Mouse (Mus musculus) CH12.LX (cell line): Measurements from ENCODE around the gene Katnbl1. TPM values are rescaled to one million over a fixed set of nuclear protein-coding genes. Genes with fewer than 3 reads are reported as not detected.
A peak's percentile ranks its signal among the peaks of the same experiment; 100 is the strongest.

Source experiments
- DNase-seq: peaks from one replicate; pipeline ENCODE4 v3.0.0-alpha.2; 2013; ENCODE audit errors: extremely low read depth
- H3K27ac ChIP-seq: 2 replicates; pipeline ENCODE4 v1.5.1; 2012; ENCODE audit warnings: low read depth, mild to moderate bottlenecking, control low read depth, moderate library complexity; ENCODE audit not compliant: insufficient read depth
- H3K27me3 ChIP-seq: replicated peaks from 2 replicates; pipeline ENCODE3; 2012; ENCODE audit warnings: inconsistent platforms
- H3K36me3 ChIP-seq, 2 experiments: replicated peaks in 1 of 2; 2 replicates each; pipeline versions ENCODE3 to v1.6.1; 2012; ENCODE audit warnings: inconsistent platforms in 1 of 2, low read length in 1 of 2, mild to moderate bottlenecking in 1 of 2, mixed read lengths in 1 of 2, moderate library complexity in 1 of 2; ENCODE audit not compliant: control insufficient read depth in 1 of 2, insufficient read depth in 1 of 2
- H3K4me1 ChIP-seq, 2 experiments: 2 replicates each; pipeline ENCODE4 v1.6.1; 2012; ENCODE audit warnings: inconsistent platforms in 1 of 2, moderate library complexity in 1 of 2; ENCODE audit not compliant: insufficient read depth in 2 of 2, control insufficient read depth in 1 of 2
- H3K4me2 ChIP-seq: 2 replicates; pipeline ENCODE4 v1.6.1; 2012; ENCODE audit warnings: low read depth, mild to moderate bottlenecking, control low read depth; ENCODE audit not compliant: poor library complexity, insufficient read depth, severe bottlenecking
- H3K4me3 ChIP-seq, 3 experiments: fragments of 150-350 bp in 1 of 3; sonication (generic) in 1 of 3; replicated peaks in 1 of 3; 2 replicates each; pipeline versions ENCODE3 to v1.5.1; 2011 to 2012; ENCODE audit warnings: low read depth in 2 of 3, low read length in 2 of 3, mild to moderate bottlenecking in 2 of 3, moderate library complexity in 2 of 3, control low read depth in 1 of 3, improper control_type of control experiment in 1 of 3, inconsistent platforms in 1 of 3, mixed read lengths in 1 of 3; ENCODE audit not compliant: poor library complexity in 1 of 3
- H3K79me2 ChIP-seq: replicated peaks from 2 replicates; pipeline ENCODE4 v1.6.1; 2012; ENCODE audit warnings: mild to moderate bottlenecking, moderate library complexity; ENCODE audit not compliant: control insufficient read depth, poor library complexity, insufficient read depth, severe bottlenecking; ENCODE audit errors: extremely low read depth
- H3K9ac ChIP-seq: 2 replicates; pipeline ENCODE4 v1.6.1; 2012; ENCODE audit warnings: low read depth, mild to moderate bottlenecking, control low read depth, moderate library complexity; ENCODE audit not compliant: insufficient read depth
- H3K9me3 ChIP-seq: replicated peaks from 2 replicates; pipeline ENCODE3; 2012; ENCODE audit warnings: low read length, inconsistent platforms, mixed read lengths
- ELF1 ChIP-seq: IDR thresholded peaks from 2 replicates; pipeline ENCODE4 v1.6.1; 2014; ENCODE audit warnings: low read depth, mild to moderate bottlenecking, inconsistent platforms, low read length, improper control_type of control experiment
- KAT2A ChIP-seq: IDR thresholded peaks from 2 replicates; pipeline ENCODE4 v1.6.1; 2012; ENCODE audit warnings: low read length, improper control_type of control experiment, inconsistent platforms; ENCODE audit not compliant: insufficient replicate concordance
- MAFK ChIP-seq: IDR thresholded peaks from 2 replicates; pipeline ENCODE4 v1.6.1; 2011; ENCODE audit warnings: low read length, improper control_type of control experiment; ENCODE audit not compliant: insufficient replicate concordance
- MEF2A ChIP-seq: IDR thresholded peaks from 2 replicates; pipeline ENCODE4 v1.6.1; 2014; ENCODE audit warnings: low read depth, mild to moderate bottlenecking, inconsistent platforms, low read length, improper control_type of control experiment, borderline replicate concordance
- MXI1 ChIP-seq: IDR thresholded peaks from 2 replicates; pipeline ENCODE4 v1.6.1; 2011; ENCODE audit warnings: mild to moderate bottlenecking, low read depth, low read length, improper control_type of control experiment
- MYC ChIP-seq: IDR thresholded peaks from 2 replicates; pipeline ENCODE4 v1.6.1; 2011; ENCODE audit warnings: low read depth, mild to moderate bottlenecking, improper control_type of control experiment, low read length
- NRF1 ChIP-seq: IDR thresholded peaks from 2 replicates; pipeline ENCODE4 v1.6.1; 2014; ENCODE audit warnings: low read depth, mild to moderate bottlenecking, inconsistent platforms, low read length, improper control_type of control experiment, moderate library complexity
- POLR2AphosphoS2 ChIP-seq: IDR thresholded peaks from 2 replicates; pipeline ENCODE4 v1.6.1; 2011; ENCODE audit warnings: low read depth, low read length, improper control_type of control experiment
- RAD21 ChIP-seq: IDR thresholded peaks from 2 replicates; pipeline ENCODE4 v1.6.1; 2011; ENCODE audit warnings: low read depth, mild to moderate bottlenecking, low read length, improper control_type of control experiment, moderate library complexity
- RCOR1 ChIP-seq: conservative IDR thresholded peaks from 2 replicates; pipeline ENCODE4 v1.6.1; 2012; ENCODE audit warnings: low read depth, mild to moderate bottlenecking, inconsistent platforms, low read length, improper control_type of control experiment
- TCF12 ChIP-seq: IDR thresholded peaks from 2 replicates; pipeline ENCODE4 v1.6.1; 2014; ENCODE audit warnings: low read depth, mild to moderate bottlenecking, inconsistent platforms, low read length, improper control_type of control experiment
- USF1 ChIP-seq: IDR thresholded peaks from 2 replicates; pipeline ENCODE4 v1.6.1; 2014; ENCODE audit warnings: low read depth, mild to moderate bottlenecking, inconsistent platforms, low read length, improper control_type of control experiment
- ZC3H11A ChIP-seq: IDR thresholded peaks from 2 replicates; pipeline ENCODE4 v1.6.1; 2012; ENCODE audit warnings: low read depth, mild to moderate bottlenecking, inconsistent platforms, low read length, improper control_type of control experiment
- ZKSCAN1 ChIP-seq: IDR thresholded peaks from 2 replicates; pipeline ENCODE4 v1.6.1; 2012; ENCODE audit warnings: low read depth, inconsistent platforms, low read length, improper control_type of control experiment, borderline replicate concordance
- dilution Hi-C: fragments of 300-500 bp; cut with MboI; formaldehyde crosslinking; loops from 2 replicates; pipeline ENCODE4 v1.14.3; 2020; ENCODE audit warnings: low sequenced_read_pairs; ENCODE audit not compliant: extremely low pct_unique_long_range_greater_than_20kb, extremely low pct_ligation_motif_present
- in situ Hi-C: fragments of 300-500 bp; cut with MboI; formaldehyde crosslinking; loops from 3 replicates; pipeline ENCODE4 v1.14.3; 2019; ENCODE audit warnings: low sequenced_read_pairs, low pct_ligation_motif_present, low pct_unique_long_range_greater_than_20kb, mixed read lengths
- polyA plus RNA-seq: library from polyadenylated mRNA; unstranded; fragments of >175 nt; gene quantifications from 2 replicates; pipeline ENCODE4 v1.2.1, GENCODE M21; 2012; ENCODE audit warnings: low read depth; ENCODE audit not compliant: insufficient read length
- total RNA-seq, 2 experiments: library from RNA; depleted of rRNA; stranded (reverse); fragments of 300-350 nt in 1 of 2; fragments of >200 nt in 1 of 2; gene quantifications; 2 replicates each; pipeline ENCODE4 v1.2.3; 2012 to 2014

Katnbl1 gene
- total and polyA plus RNA-seq, 3 experiments: 9.7 to 39.8 (median 20.1) TPM

DNA sequence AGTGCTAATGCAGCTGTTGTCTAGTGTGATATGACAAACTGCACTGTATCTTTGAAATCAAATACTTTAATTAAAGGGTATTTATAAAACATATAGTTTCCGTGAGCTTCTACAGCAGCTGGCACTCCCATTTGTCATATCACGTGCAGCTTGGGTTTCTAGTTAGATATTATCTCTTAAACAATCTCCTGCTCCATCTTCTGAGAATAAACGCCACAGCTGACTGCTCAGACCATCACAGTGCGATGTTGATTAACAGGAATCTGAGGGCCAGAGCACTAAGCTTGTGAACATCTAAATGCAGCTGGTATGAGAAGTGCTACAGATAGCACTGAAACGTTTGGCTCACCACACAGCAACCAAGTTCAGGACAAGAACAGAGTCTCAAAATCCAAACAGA, 51.4 kb downstream of the Katnbl1 start:
- dilution Hi-C loops: no loop called here

DNA sequence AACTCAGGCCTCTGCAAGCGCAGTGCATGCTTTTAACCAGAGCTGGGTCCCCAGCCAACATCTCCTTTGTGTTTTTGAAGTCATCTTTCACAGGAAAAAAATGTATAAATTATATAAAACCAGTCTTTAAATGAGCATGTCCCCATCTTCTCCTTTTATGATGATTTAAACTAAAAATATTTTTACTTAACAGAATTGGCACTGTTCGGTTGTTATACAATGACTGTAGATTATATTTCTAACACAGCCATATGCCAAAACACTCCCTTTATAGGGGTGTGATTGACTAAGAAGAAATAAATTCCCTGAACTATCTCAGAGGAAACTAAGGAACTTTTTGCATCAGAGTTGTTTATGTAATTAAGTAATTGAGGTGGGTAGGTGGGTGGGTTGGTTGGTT, 53.5 kb downstream of the Katnbl1 start:
- no peaks in the 10 kb centered on the region for H3K79me2 ChIP-seq
- dilution Hi-C loops: no loop called here
- no peak for TF ChIP-seq RCOR1
- TF ChIP-seq USF1: no peak
- no peak for TF ChIP-seq MYC
- no peak for TF ChIP-seq MAFK
- no peak for TF ChIP-seq ZKSCAN1
- no peak for TF ChIP-seq MEF2A
- TF ChIP-seq, all 38 proteins: peak for 0
- no peaks in the 10 kb centered on the region for H3K36me3 ChIP-seq
- H3K9ac ChIP-seq: no peak overlapping the region
- H3K9me3 ChIP-seq: no peaks in the 10 kb centered on the region
- in situ Hi-C loops: no loop called here
- H3K4me2 ChIP-seq: no peak overlapping the region
- H3K27me3 ChIP-seq: no peaks in the 10 kb centered on the region
- H3K27ac ChIP-seq: no peak overlapping the region
- no peak overlapping the region for H3K4me3 ChIP-seq
- peaks cover 0 to 18% of the 10 kb centered on the region in 2 experiments; a peak in 2 of 4 replicates for H3K4me1 ChIP-seq
- DNase-seq: no peak

More for the DNA sequence above, 51.4 kb downstream of the Katnbl1 start:
- DNase-seq: no peak
- no peaks in the 10 kb centered on the region for H3K9me3 ChIP-seq
- H3K27ac ChIP-seq: no peak overlapping the region
- in situ Hi-C loops: no loop called here
- H3K4me2 ChIP-seq: no peak overlapping the region
- no peaks in the 10 kb centered on the region for H3K27me3 ChIP-seq
- H3K79me2 ChIP-seq: no peaks in the 10 kb centered on the region
- H3K9ac ChIP-seq: no peak overlapping the region
- H3K4me3 ChIP-seq: no peak overlapping the region
- TF ChIP-seq NRF1: no peak
- TF ChIP-seq POLR2AphosphoS2: no peak
- TF ChIP-seq ZC3H11A: no peak
- TF ChIP-seq RAD21: no peak
- TF ChIP-seq KAT2A: no peak
- TF ChIP-seq RCOR1: no peak
- no peak for TF ChIP-seq ZKSCAN1
- TF ChIP-seq ELF1: no peak
- peaks cover 0 to 14% of the 10 kb centered on the region in 2 experiments; a peak in 2 of 4 replicates for H3K4me1 ChIP-seq
- no peaks in the 10 kb centered on the region for H3K36me3 ChIP-seq

DNA sequence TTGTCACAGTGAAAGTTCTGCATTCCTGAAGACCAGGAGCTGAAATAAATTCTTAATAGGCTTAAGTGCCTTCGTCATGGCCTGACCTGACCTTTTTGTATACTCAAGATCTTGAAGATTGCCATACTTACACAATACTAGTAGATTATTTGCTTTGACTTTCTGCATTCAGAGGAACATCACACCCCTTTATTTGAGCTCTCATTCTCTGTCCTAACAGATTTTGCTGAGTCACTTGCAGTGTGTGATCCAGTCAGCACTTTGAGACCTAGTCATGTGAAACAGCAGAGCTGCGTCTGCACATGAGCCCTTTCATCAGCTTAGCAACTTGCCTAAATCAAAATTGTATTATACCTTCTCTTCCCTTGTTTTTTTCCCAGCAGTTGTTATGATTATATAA, 54.3 kb downstream of the Katnbl1 start:
- no peaks in the 10 kb centered on the region for H3K9me3 ChIP-seq
- H3K27ac ChIP-seq: no peak overlapping the region
- dilution Hi-C loops: no loop called here
- H3K4me2 ChIP-seq: no peak overlapping the region
- no peaks in the 10 kb centered on the region for H3K79me2 ChIP-seq
- no peaks in the 10 kb centered on the region for H3K27me3 ChIP-seq
- H3K4me1 ChIP-seq: peaks cover 2 to 26% of the 10 kb centered on the region in 2 experiments; a peak in 2 of 4 replicates
- peak; percentile 40 for DNase-seq
- no peak overlapping the region for H3K4me3 ChIP-seq
- TF ChIP-seq MXI1 (no peak), MAFK (peak; percentile 84), TCF12 (no peak)
- TF ChIP-seq, all 38 proteins: peak for 1
- in situ Hi-C loops: no loop called here
- H3K9ac ChIP-seq: no peak overlapping the region
- H3K36me3 ChIP-seq: no peaks in the 10 kb centered on the region
